Mouse (Mus musculus) ES-CJ7 (cell line): ENCODE measurements at regions not wholly inside any gene's neighbourhood (a gene's known extent, or its start where the extent isn't known, plus 50 kb on each side); places are given as distances from the start of the nearest gene placed in this dataset.

Experiments
- DNase-seq: peaks from one replicate; pipeline ENCODE4 v3.0.0; 2011; ENCODE audit warnings: low read depth, low spot score

DNA sequence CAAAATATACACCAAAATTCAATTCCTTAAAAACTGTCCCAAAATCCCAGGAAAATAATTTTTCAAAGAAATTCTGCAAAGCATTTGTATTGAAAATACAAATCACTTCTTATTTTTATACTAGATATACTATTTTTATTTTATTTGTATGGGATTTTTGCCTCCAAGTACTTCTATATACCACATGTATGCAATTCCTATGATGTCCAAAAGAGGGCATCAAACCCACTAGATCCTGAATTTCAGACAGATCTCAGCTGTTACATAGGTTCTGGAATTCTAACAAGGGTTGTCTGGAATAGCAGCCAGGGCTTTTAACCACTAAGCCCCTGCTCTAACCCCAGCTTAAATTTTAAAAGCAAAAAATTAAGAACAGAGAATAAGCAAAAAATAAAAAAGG, 185.2 kb upstream of the Dgkb start:
- DNase-seq: peak; percentile 49

DNA sequence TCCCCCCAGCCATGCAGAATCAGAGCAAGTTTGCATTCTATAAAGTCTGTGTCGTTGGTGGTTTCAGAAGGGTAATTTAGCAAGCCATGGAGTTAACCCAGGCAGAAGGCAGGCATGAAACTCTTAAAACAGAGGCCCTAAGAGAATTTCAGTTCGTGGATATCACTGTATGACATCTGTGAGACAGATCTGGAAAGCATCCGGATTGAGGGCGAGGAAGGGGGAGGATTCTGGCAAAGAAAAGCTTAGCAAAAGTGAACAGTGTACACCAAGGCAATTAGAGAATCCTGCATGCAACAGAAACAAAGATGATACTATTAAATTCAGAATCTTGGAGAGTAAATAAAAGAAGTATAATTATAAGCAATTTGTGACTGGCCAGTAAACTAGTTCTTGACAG, 184.2 kb upstream of the Dgkb start:
- no peak for DNase-seq

DNA sequence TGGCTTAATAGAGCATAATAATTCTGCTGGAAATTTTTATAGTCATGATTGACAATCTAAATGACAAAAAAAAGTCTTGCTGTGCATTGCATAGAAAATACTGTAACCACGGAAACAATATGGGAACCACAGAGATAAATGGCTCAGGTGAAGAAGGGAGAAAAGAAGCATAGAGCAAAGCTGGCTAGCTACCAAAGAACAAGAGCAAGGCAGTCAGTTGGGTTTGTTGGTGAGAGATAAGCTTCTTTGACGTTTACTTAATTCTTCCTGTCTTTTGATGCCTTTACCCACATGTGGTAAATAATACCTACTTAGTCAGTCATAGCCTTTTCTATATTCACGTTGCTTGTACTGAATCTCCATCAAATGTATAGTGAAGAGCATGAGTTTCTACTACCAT, 171.3 kb upstream of the Dgkb start:
- DNase-seq: no peak

DNA sequence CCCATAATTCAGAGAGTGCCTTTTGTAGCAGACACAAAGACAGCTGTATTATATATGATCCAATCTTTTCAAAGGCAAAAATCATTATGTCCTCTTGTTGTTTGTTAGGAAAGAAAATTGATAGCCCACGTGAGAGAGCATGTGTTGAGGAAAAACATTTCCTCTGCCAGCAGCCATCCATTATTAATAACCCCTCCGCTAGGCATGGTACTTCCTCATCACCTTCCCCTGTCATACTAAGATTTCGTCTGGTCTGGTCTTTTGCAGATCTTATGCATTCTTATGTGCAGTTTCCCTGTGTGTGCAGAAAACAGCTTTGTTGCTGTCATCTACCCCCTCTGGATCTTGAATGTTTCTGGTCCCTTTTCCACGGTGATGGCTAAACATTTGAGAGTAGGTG, 164.2 kb upstream of the Dgkb start:
- DNase-seq: peak; percentile 6

DNA sequence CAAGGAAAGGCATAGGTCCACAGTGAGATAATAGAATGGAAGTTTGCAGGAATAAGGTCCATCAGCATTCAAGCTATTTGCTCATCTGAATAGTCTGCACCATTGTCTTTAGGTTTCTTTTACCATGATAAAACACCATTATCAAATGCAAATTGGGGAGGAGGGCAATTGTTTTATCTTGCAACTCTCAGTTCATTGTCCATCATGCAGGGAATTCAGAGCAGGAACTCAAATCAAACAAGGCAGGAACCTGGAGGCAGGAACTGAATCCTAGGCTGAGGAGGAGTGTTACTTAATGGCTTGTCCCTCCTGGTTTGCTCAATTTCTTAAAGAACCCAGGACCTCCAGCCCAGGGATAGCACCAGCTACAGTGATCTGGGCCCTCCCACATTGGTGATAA, 163.3 kb upstream of the Dgkb start:
- peak; percentile 85 for DNase-seq

DNA sequence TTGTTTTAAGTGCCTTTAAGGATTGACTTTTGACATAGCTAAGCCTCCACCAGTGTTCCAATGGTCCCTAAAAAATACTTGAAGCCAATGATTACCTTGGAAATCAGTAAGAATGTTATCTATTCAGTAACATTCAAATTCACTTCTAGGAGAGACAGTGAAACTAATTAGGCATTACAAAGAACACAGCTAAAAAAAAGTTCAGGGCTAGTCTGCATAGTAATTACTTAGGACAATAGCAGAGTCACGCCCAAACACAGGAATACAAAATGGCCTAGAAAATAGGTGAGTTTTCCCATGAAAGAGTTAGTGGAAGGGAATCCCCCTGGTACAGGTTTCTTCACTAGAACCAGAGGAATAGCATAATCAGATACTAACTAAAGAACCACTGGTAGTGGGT, 157.5 kb upstream of the Dgkb start:
- peak; percentile 55 for DNase-seq

DNA sequence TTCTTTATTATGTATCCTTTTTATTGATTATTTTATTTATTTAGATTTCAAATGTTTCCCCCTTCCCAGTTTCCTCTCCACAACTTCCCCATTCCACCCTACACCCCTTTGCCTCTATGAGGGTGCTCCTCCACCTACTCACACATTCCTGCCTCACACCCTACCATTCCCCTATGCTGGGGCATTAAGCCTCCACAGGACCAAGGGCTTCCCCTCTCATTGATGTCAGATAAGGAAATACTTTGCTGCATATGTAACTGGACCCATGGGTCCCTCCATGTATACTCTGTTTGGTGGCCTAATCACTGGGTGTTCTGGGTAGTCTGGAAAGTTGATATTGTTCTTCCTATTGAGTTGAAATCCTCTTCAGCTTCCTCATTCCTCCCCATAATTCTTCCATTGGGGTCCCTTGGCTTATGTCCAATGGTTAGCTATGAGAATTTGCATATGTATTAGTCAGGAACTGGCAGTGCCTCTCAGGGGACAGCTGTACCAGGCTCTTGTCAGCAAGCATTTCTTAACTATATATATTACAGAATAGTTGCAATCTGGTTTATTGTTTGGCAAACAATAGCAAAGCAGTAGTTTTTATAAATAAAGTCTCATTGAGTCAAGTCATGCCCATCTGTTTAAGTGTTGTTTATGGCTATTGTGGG, 134.9 kb upstream of the Dgkb start:
- no peak for DNase-seq

DNA sequence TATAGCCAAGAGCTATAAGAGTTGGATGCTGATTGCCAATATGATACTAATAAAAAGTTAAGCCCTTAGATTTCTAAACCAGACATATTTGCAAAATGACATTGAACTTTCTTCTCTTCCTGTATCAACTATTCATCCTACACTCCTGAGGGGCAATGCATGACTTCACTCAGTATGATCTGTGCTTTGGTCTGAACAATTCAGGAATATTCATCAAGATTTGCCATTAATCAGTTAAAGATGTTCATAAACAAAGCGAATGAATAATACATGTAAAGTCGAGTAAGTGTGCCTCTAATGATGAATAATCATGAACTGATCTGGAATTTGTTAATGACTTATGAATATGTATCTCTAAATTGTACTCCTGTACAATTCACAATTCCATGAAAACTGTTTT, 124.9 kb upstream of the Dgkb start:
- DNase-seq: no peak
